Mouse (Mus musculus): ENCODE measurements around the gene Pcyt1b. TPM values are rescaled to one million over a fixed set of nuclear protein-coding genes. Genes with fewer than 3 reads are reported as not detected.

The Pcyt1b gene
- total and polyA plus RNA-seq, 2 experiments: 0.05 TPM; not detected in 1

DNA sequence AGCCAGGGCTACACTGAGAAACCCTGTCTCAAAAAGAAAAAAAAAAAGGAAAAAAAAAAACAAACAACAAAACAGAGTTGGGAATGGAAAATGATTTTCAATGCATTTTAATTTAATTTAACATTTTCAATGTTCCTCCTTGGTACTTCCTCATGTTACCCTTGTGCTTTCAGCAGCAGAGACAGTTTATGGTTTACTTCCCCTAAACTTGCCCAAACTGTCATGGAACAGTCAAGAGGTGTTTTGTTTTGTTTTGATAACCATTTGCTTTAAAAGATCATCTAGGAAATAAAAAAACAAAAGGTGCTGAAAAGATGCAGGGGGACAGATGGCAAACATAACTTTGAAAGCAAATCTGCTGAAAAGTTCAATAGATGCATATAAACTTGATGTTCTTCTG, 10.6 kb upstream of the Pcyt1b start:
- no peaks in the 10 kb centered on the region for H3K27me3 ChIP-seq (ENCODE audit: control insufficient read depth, insufficient read depth, low read length)
- no peak for TF ChIP-seq POLR2A (IDR thresholded peaks at IDR 0.05; ENCODE audit: extremely low read depth, insufficient read depth, low read length)
- no peaks in the 10 kb centered on the region for H3K36me3 ChIP-seq (ENCODE audit: control insufficient read depth, insufficient read depth, low read length)
- H3K4me3 ChIP-seq (ENCODE audit: insufficient read depth, low read depth, low read length): no peak overlapping the region
- no peak overlapping the region for H3K27ac ChIP-seq (replicated peaks; ENCODE audit: insufficient read depth, low read depth, low read length)
- no peak overlapping the region for H3K9ac ChIP-seq (ENCODE audit: low read depth, low read length)
- no peaks in the 10 kb centered on the region for H3K4me1 ChIP-seq (ENCODE audit: control insufficient read depth, insufficient read depth, low read length)
- H3K79me2 ChIP-seq (ENCODE audit: control insufficient read depth, insufficient read depth, low read length): no peaks in the 10 kb centered on the region
- no peak for DNase-seq (ENCODE audit: extremely low read depth, low read depth, low spot score)

DNA sequence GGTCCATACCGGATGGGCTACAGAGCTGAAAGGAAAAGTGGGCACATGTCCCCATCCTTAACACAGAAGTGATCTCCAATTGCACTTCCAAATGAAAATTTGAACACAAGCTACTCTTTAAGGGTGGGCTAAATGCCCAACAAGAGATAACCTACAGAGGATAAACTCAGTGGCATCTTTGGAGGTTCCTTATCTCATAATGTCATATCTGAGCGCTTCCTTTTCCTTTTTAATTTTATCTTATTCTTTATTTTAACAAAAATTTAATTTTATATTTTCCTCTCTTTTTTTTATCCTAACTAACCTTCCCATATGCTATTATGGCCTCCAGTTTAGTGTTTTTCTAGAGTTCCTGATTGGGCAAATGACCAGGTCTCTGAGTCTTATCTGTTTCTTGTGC, 3.9 kb upstream of the Pcyt1b start:
- Histone ChIP-seq H3K4me3 (ENCODE audit: insufficient read depth, low read depth, low read length) (no peak overlapping the region), H3K36me3 (ENCODE audit: control insufficient read depth, insufficient read depth, low read length) (no peaks in the 10 kb centered on the region), H3K27me3 (ENCODE audit: control insufficient read depth, insufficient read depth, low read length) (no peaks in the 10 kb centered on the region), H3K27ac (replicated peaks; ENCODE audit: insufficient read depth, low read depth, low read length) (no peak overlapping the region), H3K9ac (ENCODE audit: low read depth, low read length) (no peak overlapping the region), H3K4me1 (ENCODE audit: control insufficient read depth, insufficient read depth, low read length) (no peaks in the 10 kb centered on the region), H3K79me2 (ENCODE audit: control insufficient read depth, insufficient read depth, low read length) (no peaks in the 10 kb centered on the region)
- WGBS: 85% methylated on average over 2 of the region's 2 CpGs
- TF ChIP-seq POLR2A (IDR thresholded peaks at IDR 0.05; ENCODE audit: extremely low read depth, insufficient read depth, low read length): no peak
- no peak for TF ChIP-seq CTCF (IDR thresholded peaks at IDR 0.05; ENCODE audit: low read depth, low read length)
- no peak for DNase-seq (ENCODE audit: extremely low read depth, low read depth, low spot score)

DNA sequence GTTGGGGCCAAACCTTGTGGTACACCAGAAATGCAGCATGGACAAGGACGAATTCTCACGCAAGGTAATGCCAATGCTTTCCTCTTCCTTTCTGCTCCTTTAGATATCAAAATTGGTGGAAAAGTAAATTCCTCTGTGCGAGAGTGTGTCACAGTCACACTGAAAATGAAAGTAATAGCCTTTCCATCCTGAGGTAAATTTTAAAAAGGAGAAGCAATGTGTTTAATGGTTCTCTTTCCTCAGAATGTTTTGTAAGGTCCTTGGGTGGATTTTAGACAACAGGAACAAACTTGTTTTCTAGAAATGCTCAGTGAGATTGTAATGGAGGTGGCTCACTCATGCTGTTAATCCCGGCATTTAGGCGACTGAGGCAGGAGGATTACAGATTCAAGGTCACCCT, 490 bp downstream of the Pcyt1b start:
- Histone ChIP-seq H3K27ac (replicated peaks; ENCODE audit: insufficient read depth, low read depth, low read length) (no peak overlapping the region), H3K36me3 (ENCODE audit: control insufficient read depth, insufficient read depth, low read length) (no peaks in the 10 kb centered on the region), H3K79me2 (ENCODE audit: control insufficient read depth, insufficient read depth, low read length) (no peaks in the 10 kb centered on the region), H3K27me3 (ENCODE audit: control insufficient read depth, insufficient read depth, low read length) (no peaks in the 10 kb centered on the region), H3K4me3 (ENCODE audit: insufficient read depth, low read depth, low read length) (no peak overlapping the region), H3K9ac (ENCODE audit: low read depth, low read length) (no peak overlapping the region), H3K4me1 (ENCODE audit: control insufficient read depth, insufficient read depth, low read length) (no peaks in the 10 kb centered on the region)
- TF ChIP-seq CTCF (IDR thresholded peaks at IDR 0.05; ENCODE audit: low read depth, low read length): no peak
- TF ChIP-seq POLR2A (IDR thresholded peaks at IDR 0.05; ENCODE audit: extremely low read depth, insufficient read depth, low read length): no peak
- 75% methylated on average over 5 of the region's 5 CpGs for WGBS
- DNase-seq (ENCODE audit: extremely low read depth, low read depth, low spot score): no peak

- Histone ChIP-seq H3K4me1 (ENCODE audit: control insufficient read depth, insufficient read depth, low read length) (no peaks in the 10 kb centered on the region), H3K79me2 (ENCODE audit: control insufficient read depth, insufficient read depth, low read length) (no peaks in the 10 kb centered on the region), H3K36me3 (ENCODE audit: control insufficient read depth, insufficient read depth, low read length) (no peaks in the 10 kb centered on the region), H3K27me3 (ENCODE audit: control insufficient read depth, insufficient read depth, low read length) (no peaks in the 10 kb centered on the region), H3K4me3 (ENCODE audit: insufficient read depth, low read depth, low read length) (no peak overlapping the region), H3K27ac (replicated peaks; ENCODE audit: insufficient read depth, low read depth, low read length) (no peak overlapping the region), H3K9ac (ENCODE audit: low read depth, low read length) (no peak overlapping the region)
- 86% methylated on average over 5 of the region's 5 CpGs for WGBS
- no peak for TF ChIP-seq POLR2A (IDR thresholded peaks at IDR 0.05; ENCODE audit: extremely low read depth, insufficient read depth, low read length)
- DNase-seq (ENCODE audit: extremely low read depth, low read depth, low spot score): no peak
These were observed 9.4 kb downstream of the Pcyt1b start for GRCm38 (mm10) chrX:93663919-93664586.

DNA sequence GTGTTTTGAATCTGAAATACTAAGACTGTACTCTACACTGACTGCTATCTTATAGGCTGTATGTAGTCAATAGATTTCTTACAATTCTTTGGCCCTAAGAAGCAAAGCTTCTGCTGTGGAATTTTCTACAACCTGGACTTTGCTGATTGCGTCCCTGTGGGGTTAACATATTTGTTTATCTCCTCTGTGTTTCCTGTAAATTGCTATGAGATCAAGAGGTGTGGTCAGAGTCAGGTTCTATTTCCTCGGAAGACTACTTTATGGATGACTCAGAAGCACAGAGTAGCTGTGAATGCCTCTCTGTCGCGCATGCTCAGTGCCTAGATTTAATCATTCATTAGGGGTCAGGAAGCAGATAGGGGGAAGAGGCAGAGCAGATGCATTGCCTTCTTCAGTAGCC, 10.1 kb downstream of the Pcyt1b start:
- no peaks in the 10 kb centered on the region for H3K36me3 ChIP-seq (ENCODE audit: control insufficient read depth, insufficient read depth, low read length)
- H3K79me2 ChIP-seq (ENCODE audit: control insufficient read depth, insufficient read depth, low read length): no peaks in the 10 kb centered on the region
- H3K27me3 ChIP-seq (ENCODE audit: control insufficient read depth, insufficient read depth, low read length): no peaks in the 10 kb centered on the region
- H3K4me3 ChIP-seq (ENCODE audit: insufficient read depth, low read depth, low read length): no peak overlapping the region
- no peak overlapping the region for H3K27ac ChIP-seq (replicated peaks; ENCODE audit: insufficient read depth, low read depth, low read length)
- no peaks in the 10 kb centered on the region for H3K4me1 ChIP-seq (ENCODE audit: control insufficient read depth, insufficient read depth, low read length)
- TF ChIP-seq POLR2A (IDR thresholded peaks at IDR 0.05; ENCODE audit: extremely low read depth, insufficient read depth, low read length): no peak
- TF ChIP-seq CTCF (IDR thresholded peaks at IDR 0.05; ENCODE audit: low read depth, low read length): no peak
- no peak for DNase-seq (ENCODE audit: extremely low read depth, low read depth, low spot score)
- WGBS: 70% methylated on average over 4 of the region's 4 CpGs
- no peak overlapping the region for H3K9ac ChIP-seq (ENCODE audit: low read depth, low read length)

GRCm38 (mm10) chrX:93674432-93674831, 19.8 kb downstream of the Pcyt1b start:
- TF ChIP-seq POLR2A (IDR thresholded peaks at IDR 0.05; ENCODE audit: extremely low read depth, insufficient read depth, low read length) (no peak), CTCF (IDR thresholded peaks at IDR 0.05; ENCODE audit: low read depth, low read length) (no peak)
- H3K4me3 ChIP-seq (ENCODE audit: insufficient read depth, low read depth, low read length): no peak overlapping the region
- no peaks in the 10 kb centered on the region for H3K79me2 ChIP-seq (ENCODE audit: control insufficient read depth, insufficient read depth, low read length)
- no peak for DNase-seq (ENCODE audit: extremely low read depth, low read depth, low spot score)
- 54% methylated on average over 3 of the region's 3 CpGs for WGBS
- no peaks in the 10 kb centered on the region for H3K36me3 ChIP-seq (ENCODE audit: control insufficient read depth, insufficient read depth, low read length)
- H3K27ac ChIP-seq (replicated peaks; ENCODE audit: insufficient read depth, low read depth, low read length): no peak overlapping the region
- H3K27me3 ChIP-seq (ENCODE audit: control insufficient read depth, insufficient read depth, low read length): no peaks in the 10 kb centered on the region
- H3K9ac ChIP-seq (ENCODE audit: low read depth, low read length): no peak overlapping the region
- no peaks in the 10 kb centered on the region for H3K4me1 ChIP-seq (ENCODE audit: control insufficient read depth, insufficient read depth, low read length)

All from liver, adult 2 months (tissue).